Mouse (Mus musculus): ENCODE measurements around the gene Mmgt1.

Mmgt1 gene

GRCm38 (mm10) chrX:56597887-56598640 is at the start of gene Mmgt1:
Gene Mmgt1, minus strand, starts transcription at chrX:56598069.
- peak; percentile 95 for DNase-seq (ENCODE audit: low spot score)

GRCm38 (mm10) chrX:56640066-56640465 is 42.2 kb upstream of the Mmgt1 start:
- no peak for DNase-seq (ENCODE audit: low spot score)

- DNase-seq (ENCODE audit: low spot score) = no peak
Measured at GRCm38 (mm10) chrX:56636185-56636584, 38.3 kb upstream of the Mmgt1 start.

- no peak for DNase-seq (ENCODE audit: low spot score)
Measured at GRCm38 (mm10) chrX:56615236-56615635, 17.4 kb upstream of the Mmgt1 start.

- DNase-seq (ENCODE audit: low spot score) = no peak
Measured at GRCm38 (mm10) chrX:56610318-56610694, 12.4 kb upstream of the Mmgt1 start.

- peak; percentile 82 for DNase-seq (ENCODE audit: low spot score)
Measured at GRCm38 (mm10) chrX:56609623-56610317, 11.9 kb upstream of the Mmgt1 start, which contains the start of gene Slc9a6. Gene Slc9a6, plus strand, starts transcription at chrX:56609757.

GRCm38 (mm10) chrX:56609285-56609622 is 11.4 kb upstream of the Mmgt1 start:
- no peak for DNase-seq (ENCODE audit: low spot score)

- no peak for DNase-seq (ENCODE audit: low spot score)
Measured at GRCm38 (mm10) chrX:56607032-56607710, 9.3 kb upstream of the Mmgt1 start.

- DNase-seq (ENCODE audit: low spot score) = no peak
Measured at GRCm38 (mm10) chrX:56606536-56606935, 8.7 kb upstream of the Mmgt1 start.

GRCm38 (mm10) chrX:56597219-56597886 is 516 bp downstream of the Mmgt1 start:
- peak; percentile 52 for DNase-seq (ENCODE audit: low spot score)

- DNase-seq (ENCODE audit: low spot score) = no peak
Measured at GRCm38 (mm10) chrX:56578200-56578599, 19.7 kb downstream of the Mmgt1 start.

- DNase-seq (ENCODE audit: low spot score) = no peak
Measured at GRCm38 (mm10) chrX:56572465-56572864, 25.4 kb downstream of the Mmgt1 start.

GRCm38 (mm10) chrX:56553584-56553983 is 44.3 kb downstream of the Mmgt1 start:
- no peak for DNase-seq (ENCODE audit: low spot score)

GRCm38 (mm10) chrX:56549506-56549905 is 48.4 kb downstream of the Mmgt1 start, which contains the start of gene Gm648:
Gene Gm648, minus strand, starts transcription at chrX:56549606.
- DNase-seq (ENCODE audit: low spot score) = no peak

- peak; percentile 29 for DNase-seq (ENCODE audit: low spot score)
Measured at GRCm38 (mm10) chrX:56537162-56537561, 60.7 kb downstream of the Mmgt1 start.

Measured in MN1 (cell line).